Mouse (Mus musculus) hindbrain, embryonic 11.5 days (tissue): ENCODE results near the gene Hoxa11. TPM values are rescaled to one million over a fixed set of nuclear protein-coding genes. Genes with fewer than 3 reads are reported as not detected.

Source experiments
- ATAC-seq: fragments of 200-750 bp; cut with Nextera tagmentation; 2 replicates; pipeline ENCODE4 v1.8.0; 2017; ENCODE audit warnings: mild to moderate bottlenecking, moderate TSS enrichment, moderate library complexity; ENCODE audit not compliant: low FRiP score
- DNase-seq: peaks from one replicate; pipeline ENCODE4 v3.0.0-alpha.2; 2015; ENCODE audit warnings: low spot score
- H3K27ac ChIP-seq: fragments of 300-500 bp; sonication (generic); 2 replicates; pipeline ENCODE4 v1.5.1; 2014; ENCODE audit warnings: mild to moderate bottlenecking, low read depth, low read length
- H3K27me3 ChIP-seq: fragments of 300-500 bp; sonication (generic); 2 replicates; pipeline ENCODE4 v1.6.1; 2014; ENCODE audit warnings: mild to moderate bottlenecking, low read length, moderate library complexity, mixed read lengths; ENCODE audit not compliant: control insufficient read depth, insufficient read depth
- H3K36me3 ChIP-seq: fragments of 300-500 bp; sonication (generic); 2 replicates; pipeline ENCODE4 v1.6.1; 2014; ENCODE audit warnings: mild to moderate bottlenecking, low read length, moderate library complexity, mixed read lengths; ENCODE audit not compliant: control insufficient read depth, insufficient read depth
- H3K4me1 ChIP-seq: fragments of 300-500 bp; sonication (generic); replicated peaks from 2 replicates; pipeline ENCODE4 v1.6.1; 2014; ENCODE audit warnings: low read length, mixed read lengths; ENCODE audit not compliant: control insufficient read depth, insufficient read depth
- H3K4me2 ChIP-seq: fragments of 300-500 bp; sonication (generic); replicated peaks from 2 replicates; pipeline ENCODE4 v1.6.1; 2014; ENCODE audit warnings: mild to moderate bottlenecking, low read depth, low read length
- H3K4me3 ChIP-seq: fragments of 300-500 bp; sonication (generic); 2 replicates; pipeline ENCODE4 v1.5.1; 2014; ENCODE audit warnings: low read depth, low read length
- H3K9ac ChIP-seq: fragments of 300-500 bp; sonication (generic); 2 replicates; pipeline ENCODE4 v1.6.1; 2014; ENCODE audit warnings: low read depth, low read length
- H3K9me3 ChIP-seq: fragments of 300-500 bp; sonication (generic); 2 replicates; pipeline ENCODE4 v1.6.1; 2016; ENCODE audit warnings: low read length; ENCODE audit not compliant: control insufficient read depth
- WGBS: fragments of 180-500 bp; shearing (Covaris S2); extraction: QIAGEN DNeasy Blood & Tissue Kit; methylation state at CpG from one replicate; pipeline ENCODE4 v1.1.7; 2014; 5-methylcytosine and 5-hydroxymethylcytosine counted together
- polyA plus RNA-seq: library from polyadenylated mRNA; unstranded; fragments of >200 nt; fragmentation: Nextera tagmentation; extraction: Ambion mirVana; gene quantifications from 2 replicates; pipeline ENCODE4 v1.2.1, GENCODE M21; 2014

Hoxa11 gene
- polyA plus RNA-seq, 1 experiment from 2014 or later: not detected

GRCm38 (mm10) chr6:52260654-52261575, 15.3 kb upstream of the Hoxa11 start, which contains the start of gene Hoxa13:
Gene Hoxa13, minus strand, starts transcription at chr6:52260880.
- peak; percentile 64 for DNase-seq
- no peak for ATAC-seq
- 2% methylated on average over 42 of the region's 72 CpGs for WGBS
- H3K4me3 ChIP-seq: peak within 1 kb of the TSS; percentile 21; the same call in 1 of the 2 replicates
- H3K27me3 ChIP-seq: peaks cover 91% of the 10 kb centered on the region
- H3K36me3 ChIP-seq: no peaks in the 10 kb centered on the region
- peaks cover 8% of the 10 kb centered on the region; the same call in 1 of the 2 replicates for H3K4me1 ChIP-seq
- no peak within 1 kb of the TSS for H3K27ac ChIP-seq
- no peak within 1 kb of the TSS for H3K9ac ChIP-seq
- H3K4me2 ChIP-seq: peak within 1 kb of the TSS; percentile 38
- no peaks in the 10 kb centered on the region for H3K9me3 ChIP-seq

- peaks cover 90% of the 10 kb centered on the region for H3K27me3 ChIP-seq
- H3K36me3 ChIP-seq: no peaks in the 10 kb centered on the region
- ATAC-seq (no peak), DNase-seq (peak; percentile 69)
- H3K27ac ChIP-seq: no peak overlapping the region
- no peak overlapping the region for H3K9ac ChIP-seq
- 2% methylated on average over 36 of the region's 39 CpGs for WGBS
- H3K4me2 ChIP-seq: 0 out of 2 replicates have a peak overlapping the region, but pooled peaks have one; percentile 11
- H3K9me3 ChIP-seq: no peaks in the 10 kb centered on the region
- peak overlapping the region; percentile 12; the same call in 1 of the 2 replicates for H3K4me3 ChIP-seq
- H3K4me1 ChIP-seq: peaks cover 8% of the 10 kb centered on the region; the same call in 1 of the 2 replicates
Measured at GRCm38 (mm10) chr6:52259811-52260261, 14.2 kb upstream of the Hoxa11 start.

DNA sequence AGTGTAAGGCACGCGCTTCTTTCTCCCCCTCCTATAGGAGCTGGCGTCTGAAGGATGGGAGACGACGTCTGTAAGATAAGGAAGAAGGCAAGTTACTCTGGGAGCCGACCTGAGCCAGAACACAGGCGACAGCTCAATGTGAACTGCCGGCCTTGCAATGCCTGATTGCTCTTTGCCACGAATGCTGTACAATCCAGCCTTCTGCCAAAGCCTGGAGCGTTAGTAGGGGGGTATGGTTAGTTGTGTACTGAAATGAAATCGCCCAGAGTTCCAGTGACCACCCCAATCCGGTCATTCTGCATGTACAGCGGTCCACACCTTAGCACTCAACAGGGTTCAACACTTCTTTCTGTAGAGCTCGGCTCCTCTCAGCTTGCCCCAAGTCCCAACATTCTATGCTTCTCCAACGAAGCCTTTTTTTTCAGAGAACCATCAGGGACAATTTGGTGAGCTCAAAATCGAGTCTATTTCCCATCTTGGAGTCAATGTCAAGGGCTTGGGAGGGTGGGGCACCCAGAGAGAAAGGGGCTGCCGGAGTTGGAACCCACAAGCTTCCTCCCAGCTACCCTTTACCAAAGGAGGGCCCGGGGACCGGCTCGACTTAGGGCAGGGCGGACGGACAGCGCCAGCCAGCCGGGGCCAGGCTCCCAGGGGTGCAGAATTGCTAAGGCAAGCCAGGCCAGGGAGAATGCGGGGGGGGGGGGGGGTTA, 13.6 kb upstream of the Hoxa11 start:
- peaks cover 8% of the 10 kb centered on the region; the same call in 1 of the 2 replicates for H3K4me1 ChIP-seq
- peaks cover 87% of the 10 kb centered on the region for H3K27me3 ChIP-seq
- no peak overlapping the region for H3K4me2 ChIP-seq
- ATAC-seq (no peak), DNase-seq (no peak)
- no peaks in the 10 kb centered on the region for H3K36me3 ChIP-seq
- H3K9ac ChIP-seq: no peak overlapping the region
- no peaks in the 10 kb centered on the region for H3K9me3 ChIP-seq
- no peak overlapping the region for H3K27ac ChIP-seq
- no peak overlapping the region for H3K4me3 ChIP-seq
- 1% methylated on average over 24 of the region's 25 CpGs for WGBS

GRCm38 (mm10) chr6:52256956-52257355, 11.3 kb upstream of the Hoxa11 start:
- no peak overlapping the region for H3K4me2 ChIP-seq
- H3K36me3 ChIP-seq: no peaks in the 10 kb centered on the region
- H3K4me1 ChIP-seq: peaks cover 11% of the 10 kb centered on the region; the same call in 1 of the 2 replicates
- no peak overlapping the region for H3K27ac ChIP-seq
- DNase-seq: peak; percentile 91
- H3K9me3 ChIP-seq: no peaks in the 10 kb centered on the region
- WGBS: 1% methylated on average over 6 of the region's 6 CpGs
- peaks cover 86% of the 10 kb centered on the region for H3K27me3 ChIP-seq
- no peak overlapping the region for H3K4me3 ChIP-seq
- no peak for ATAC-seq
- H3K9ac ChIP-seq: no peak overlapping the region

DNA sequence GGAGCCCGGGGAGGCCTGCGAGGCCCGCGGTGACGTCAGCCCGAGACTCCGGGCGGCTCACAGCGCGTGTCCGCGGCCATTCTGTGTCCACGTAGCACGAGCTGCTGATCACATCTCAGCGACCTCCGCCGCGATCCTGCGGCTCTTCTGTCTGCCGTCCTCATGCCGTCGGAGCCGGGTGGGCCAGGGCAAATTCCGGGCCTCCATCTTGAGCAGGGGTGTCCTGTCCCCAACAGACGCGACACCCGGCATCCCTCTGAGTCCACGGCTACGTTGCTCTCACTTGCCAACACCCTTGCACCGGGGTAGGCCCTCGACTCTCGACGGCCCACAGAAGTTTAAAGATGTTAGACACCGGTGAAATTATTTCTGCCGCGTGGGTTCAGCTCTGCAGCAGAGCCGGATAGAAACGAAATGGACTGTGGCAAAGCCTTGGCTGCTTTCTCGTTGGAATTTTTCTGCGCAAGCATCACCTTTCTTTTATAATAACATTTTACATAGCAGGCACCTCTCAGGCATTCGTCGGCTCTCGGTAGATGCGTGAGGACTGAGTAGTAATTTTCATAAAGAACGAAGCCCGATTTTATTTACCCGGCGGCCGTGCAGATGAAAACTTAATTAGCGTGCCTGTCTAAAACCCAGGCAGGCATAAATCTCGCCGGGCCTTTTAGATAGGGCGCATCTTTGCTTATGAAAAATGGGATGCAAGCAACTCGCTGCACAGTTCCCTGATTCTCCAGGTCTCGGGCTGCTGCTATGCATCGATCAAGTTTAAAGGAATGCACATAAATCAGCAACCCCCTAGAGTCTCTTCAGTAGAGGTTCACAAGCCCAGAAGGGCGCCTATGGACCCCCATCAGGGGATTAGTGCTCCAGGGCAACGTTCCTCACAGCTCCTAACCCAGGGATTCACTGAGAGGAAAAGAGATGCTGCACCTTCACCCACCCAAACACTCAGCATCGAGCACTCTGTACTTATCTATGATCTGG, 8.2 kb upstream of the Hoxa11 start:
- under 1% methylated on average over 59 of the region's 59 CpGs for WGBS
- Histone ChIP-seq H3K27me3 (peaks cover 89% of the 10 kb centered on the region), H3K4me3 (no peak overlapping the region), H3K36me3 (no peaks in the 10 kb centered on the region), H3K4me2 (no peak overlapping the region), H3K9me3 (no peaks in the 10 kb centered on the region), H3K9ac (no peak overlapping the region), H3K4me1 (0 out of 2 replicates have a peak, but pooled peaks cover 2% of the 10 kb centered on the region), H3K27ac (no peak overlapping the region)
- no peak for DNase-seq
- ATAC-seq: no peak

DNA sequence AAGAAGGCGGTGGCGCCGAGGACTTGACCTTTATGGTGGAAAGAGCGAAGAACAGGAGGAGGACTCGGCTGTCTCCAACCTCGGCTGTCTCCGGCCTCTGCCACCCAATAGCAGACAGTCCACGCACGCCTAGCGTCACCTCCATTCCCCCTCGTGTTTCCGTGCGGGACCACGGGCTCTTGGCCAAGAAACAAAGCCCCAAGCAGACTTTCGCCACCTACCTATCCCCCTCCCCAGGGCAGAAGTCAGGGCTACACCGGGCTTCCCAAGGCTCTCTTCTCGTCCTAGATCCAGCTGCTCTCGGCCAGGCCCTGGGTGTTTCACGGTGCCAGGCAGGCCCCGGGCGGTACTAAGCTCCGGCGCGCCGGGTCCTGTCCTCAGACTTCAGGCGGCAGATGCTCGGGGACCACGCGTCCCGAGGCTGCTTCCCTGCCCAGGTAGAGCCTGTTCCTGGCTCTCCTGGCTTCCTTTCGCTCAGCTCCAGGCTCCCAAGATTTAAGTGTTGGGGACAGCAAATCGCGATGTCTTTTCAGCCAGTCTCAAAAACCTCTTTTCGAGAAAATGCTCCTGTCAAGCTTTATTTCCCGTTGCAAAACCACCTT, 7.3 kb upstream of the Hoxa11 start:
- DNase-seq (no peak), ATAC-seq (no peak)
- Histone ChIP-seq H3K27ac (no peak overlapping the region), H3K4me1 (0 out of 2 replicates have a peak, but pooled peaks cover 2% of the 10 kb centered on the region), H3K4me2 (no peak overlapping the region), H3K9ac (no peak overlapping the region), H3K4me3 (no peak overlapping the region), H3K9me3 (no peaks in the 10 kb centered on the region), H3K27me3 (peaks cover 90% of the 10 kb centered on the region), H3K36me3 (no peaks in the 10 kb centered on the region)
- WGBS: under 1% methylated on average over 35 of the region's 35 CpGs

DNA sequence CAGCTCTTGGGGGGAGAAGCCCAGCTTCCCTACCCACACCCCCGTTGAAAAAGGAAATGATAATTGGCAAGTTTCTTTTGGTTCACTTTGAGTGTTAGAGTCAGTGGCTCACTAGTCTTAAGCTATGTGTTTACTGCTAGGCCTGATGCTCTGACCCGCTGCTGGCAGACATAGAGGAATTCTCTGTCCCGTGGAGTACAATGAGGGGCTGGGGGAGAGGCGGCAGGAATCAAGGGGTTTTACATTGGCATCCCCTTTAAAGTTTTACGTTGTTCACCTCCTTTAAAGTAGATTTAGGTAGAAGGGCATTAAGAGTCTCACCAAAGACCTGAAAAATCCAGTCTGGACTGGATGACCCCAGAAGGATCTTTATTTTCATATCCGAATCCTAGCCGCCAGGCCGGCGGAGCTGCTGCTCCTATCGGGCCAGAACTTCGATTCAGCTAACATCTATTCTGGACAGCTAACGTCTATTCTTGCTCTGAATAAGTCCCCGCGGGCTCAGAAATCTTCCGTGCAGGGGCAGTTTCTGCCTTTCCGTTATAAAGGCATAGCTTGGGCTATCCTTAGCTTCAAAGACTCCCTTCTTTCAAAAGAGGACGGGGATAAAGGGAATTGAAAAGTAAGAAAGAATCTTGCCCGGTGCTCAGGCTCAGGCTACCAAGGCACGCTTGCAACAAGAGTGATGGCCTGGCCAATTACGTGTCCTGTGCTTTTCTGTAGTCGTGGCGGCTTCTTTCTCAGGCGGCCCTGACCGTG, 6.6 kb upstream of the Hoxa11 start:
- Histone ChIP-seq H3K4me2 (no peak overlapping the region), H3K4me3 (no peak overlapping the region)
- WGBS: under 1% methylated on average over 24 of the region's 24 CpGs

More for the DNA sequence above, 6.6 kb upstream of the Hoxa11 start:
- Histone ChIP-seq H3K4me1 (0 out of 2 replicates have a peak, but pooled peaks cover 2% of the 10 kb centered on the region), H3K27me3 (peaks cover 90% of the 10 kb centered on the region), H3K36me3 (no peaks in the 10 kb centered on the region), H3K9me3 (no peaks in the 10 kb centered on the region), H3K27ac (no peak overlapping the region), H3K9ac (no peak overlapping the region)
- DNase-seq (no peak), ATAC-seq (no peak)
